Mouse (Mus musculus): Measurements from ENCODE around the gene Prr5l.

The Prr5l gene

DNA sequence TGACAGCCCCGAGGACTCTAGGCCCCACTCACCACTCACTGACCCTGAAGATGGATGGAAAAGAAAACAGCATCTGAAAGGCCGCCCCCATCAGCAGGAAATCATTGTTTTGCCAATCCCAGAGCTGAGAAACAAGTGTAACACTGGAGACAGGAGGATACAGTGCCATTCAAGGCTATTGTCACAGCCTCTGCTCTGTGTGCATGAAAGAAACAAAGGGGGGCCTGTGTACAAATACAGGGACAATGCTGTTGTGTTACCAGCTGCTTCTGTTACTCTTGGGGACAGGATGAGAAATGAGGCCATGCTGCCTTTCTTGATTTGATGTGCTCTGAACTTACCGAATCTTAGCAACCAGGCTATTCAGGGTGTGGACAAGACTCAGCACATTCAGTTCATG is at the start of gene Prr5l:
Gene Prr5l (minus strand): TSS at position 30 of the 400 bp plus-strand sequence.
- no peak for DNase-seq (ENCODE audit: low spot score in 2 of 2)

DNA sequence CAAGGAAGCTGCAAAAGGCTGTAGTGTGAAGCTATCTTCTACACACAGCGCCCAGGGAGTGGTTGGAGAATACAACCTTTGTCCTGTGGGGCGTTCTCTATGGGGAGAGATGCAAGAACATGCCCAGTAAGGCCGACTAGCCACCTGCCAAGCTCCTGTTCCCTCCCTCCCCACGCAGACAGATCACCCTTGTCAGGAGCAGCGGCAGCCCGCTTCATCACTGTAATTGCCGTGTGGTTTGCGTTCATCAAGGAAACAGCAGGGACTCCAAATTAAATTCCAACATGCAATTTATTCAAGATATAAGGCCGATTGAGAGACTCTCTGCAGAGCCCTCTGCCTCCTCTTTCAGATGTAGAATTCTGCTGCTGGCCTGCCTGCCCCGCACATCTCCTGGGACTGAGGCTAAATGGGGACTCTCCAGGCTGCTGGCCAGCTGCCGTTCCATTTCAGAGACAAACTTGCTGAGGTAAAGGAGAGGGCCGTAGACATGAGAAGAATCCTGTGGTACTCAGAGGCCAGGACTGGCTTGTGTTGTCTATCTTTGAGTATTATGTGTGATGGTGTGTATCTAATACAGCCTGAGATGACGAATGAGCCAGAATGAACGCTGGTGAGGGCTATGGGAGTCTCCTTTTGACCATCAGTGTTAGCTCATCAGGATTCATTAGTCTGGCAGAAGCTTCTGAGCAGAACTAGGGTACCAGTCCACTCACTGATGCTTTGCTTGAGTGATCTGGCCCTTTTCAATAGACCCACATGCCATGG is 49.5 kb upstream of the Prr5l start:
- DNase-seq (ENCODE audit: low spot score in 2 of 2): no peak

DNA sequence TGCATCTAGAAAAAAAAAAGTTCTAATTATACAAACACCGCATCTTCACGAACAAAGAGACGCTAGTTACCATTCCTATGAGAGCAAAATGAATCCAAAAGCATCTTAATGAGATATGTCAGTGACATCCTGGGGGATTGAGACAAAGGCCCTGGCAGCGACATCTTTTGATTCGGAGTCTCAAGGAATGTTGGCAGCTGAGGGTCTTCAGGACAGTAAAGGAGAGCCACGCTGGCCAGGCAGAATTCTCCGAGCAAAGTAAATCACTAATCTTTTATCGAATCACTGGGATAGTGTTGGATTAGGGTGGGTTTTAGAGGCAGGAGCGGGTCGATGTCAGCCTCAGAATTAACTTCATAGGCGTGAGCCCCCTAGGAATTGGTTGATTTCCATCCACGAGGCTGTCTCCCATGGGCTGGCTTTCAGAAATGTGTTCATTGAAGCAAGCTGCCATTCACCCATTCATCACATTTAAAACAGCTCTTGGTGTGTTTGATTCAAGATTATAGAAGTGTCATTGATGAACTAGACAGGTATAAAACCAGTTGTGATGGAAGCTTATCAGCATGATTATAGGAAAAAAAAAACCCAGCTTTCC is 42.9 kb upstream of the Prr5l start:
- no peak for DNase-seq (ENCODE audit: low spot score in 2 of 2)

DNA sequence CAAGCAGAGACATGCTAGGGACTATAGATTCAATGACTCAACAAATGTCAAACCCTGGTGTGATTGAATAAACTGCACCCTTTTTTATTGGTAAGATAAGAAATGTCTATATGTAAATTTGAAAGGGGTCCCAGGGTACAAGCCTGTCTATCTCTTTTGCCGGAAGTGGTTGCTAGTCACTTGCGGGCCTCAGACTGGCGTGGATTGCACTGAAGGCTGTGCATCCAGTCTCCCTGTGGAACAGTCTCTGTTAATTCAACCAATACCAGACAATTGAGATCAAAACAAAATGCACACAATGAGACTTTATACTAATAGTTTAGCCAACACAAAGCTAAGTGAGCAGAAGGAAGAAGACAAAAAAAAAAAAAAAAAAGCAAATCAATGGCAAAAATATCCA is 42.4 kb upstream of the Prr5l start:
- no peak for DNase-seq (ENCODE audit: low spot score in 2 of 2)

GRCm38 (mm10) chr2:101923181-101923580 is 40.4 kb upstream of the Prr5l start:
- DNase-seq (ENCODE audit: low spot score in 2 of 2): no peak

DNA sequence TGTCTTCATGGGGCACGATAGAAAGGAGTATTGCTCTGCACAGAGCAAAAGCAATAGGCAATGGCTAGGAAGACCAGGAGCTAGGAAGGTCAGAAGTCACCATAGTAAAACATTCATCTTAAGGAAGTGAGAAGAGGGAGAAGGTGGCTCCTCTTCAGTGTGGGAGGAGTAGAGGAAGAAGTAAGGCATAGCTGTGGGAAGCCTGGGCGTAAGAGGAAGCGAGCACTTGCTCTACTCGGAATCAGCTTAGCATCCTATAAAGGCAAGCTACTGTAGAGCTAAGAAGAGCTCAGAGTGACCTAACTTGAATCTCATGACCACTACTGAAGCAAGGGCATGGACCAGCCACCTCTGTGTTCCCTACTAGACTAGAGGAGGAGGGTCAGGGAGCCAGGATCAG is 39.5 kb upstream of the Prr5l start:
- DNase-seq (ENCODE audit: low spot score in 2 of 2): no peak

DNA sequence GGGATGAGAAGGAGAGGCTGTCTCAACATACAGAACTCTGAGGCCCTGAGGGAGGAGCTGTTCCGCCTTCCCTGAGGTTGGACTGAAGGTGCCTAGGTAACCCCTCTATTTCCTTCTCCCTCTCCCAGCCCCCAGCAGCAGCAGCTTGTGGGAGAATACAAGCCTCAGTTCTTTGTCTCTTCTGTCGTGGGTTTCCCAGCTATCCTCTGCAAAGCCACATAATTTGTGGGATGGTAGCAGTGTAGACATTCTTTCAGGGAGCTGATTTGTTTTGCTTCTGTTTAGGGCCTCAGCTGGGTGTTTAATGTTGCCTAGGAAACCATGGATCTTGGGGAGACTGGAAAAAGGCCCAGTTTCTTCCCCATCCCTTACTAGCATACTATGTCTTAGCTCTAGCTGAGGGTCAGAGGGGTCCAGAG is 37.3 kb upstream of the Prr5l start:
- no peak for DNase-seq (ENCODE audit: low spot score in 2 of 2)

DNA sequence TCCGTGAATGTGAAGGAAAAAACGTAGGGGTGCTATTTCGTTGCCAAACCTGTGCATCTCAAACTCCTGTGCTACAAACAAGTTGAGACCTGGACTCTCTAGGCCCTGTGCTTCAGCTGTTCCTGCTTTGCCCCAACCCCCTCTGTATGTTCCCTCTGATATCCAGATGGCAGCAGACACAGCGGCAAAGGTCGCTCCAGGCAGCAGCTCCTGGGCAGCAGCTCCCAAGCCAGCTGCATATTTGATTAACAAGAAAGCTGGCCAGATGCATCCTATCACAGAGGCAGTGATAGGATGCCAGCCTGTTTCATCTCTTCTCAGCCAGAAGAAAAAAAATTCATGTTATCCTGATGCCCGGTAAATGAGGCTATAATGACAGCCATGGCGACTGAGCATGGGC is 35.7 kb upstream of the Prr5l start:
- no peak for DNase-seq (ENCODE audit: low spot score in 2 of 2)

GRCm38 (mm10) chr2:101909326-101910080 is 26.7 kb upstream of the Prr5l start:
- DNase-seq (ENCODE audit: low spot score in 2 of 2): no peak

- no peak for DNase-seq (ENCODE audit: low spot score in 2 of 2)
Measured at GRCm38 (mm10) chr2:101908773-101909172, 25.9 kb upstream of the Prr5l start.

GRCm38 (mm10) chr2:101907386-101908022 is 24.7 kb upstream of the Prr5l start:
- no peak for DNase-seq (ENCODE audit: low spot score in 2 of 2)

DNA sequence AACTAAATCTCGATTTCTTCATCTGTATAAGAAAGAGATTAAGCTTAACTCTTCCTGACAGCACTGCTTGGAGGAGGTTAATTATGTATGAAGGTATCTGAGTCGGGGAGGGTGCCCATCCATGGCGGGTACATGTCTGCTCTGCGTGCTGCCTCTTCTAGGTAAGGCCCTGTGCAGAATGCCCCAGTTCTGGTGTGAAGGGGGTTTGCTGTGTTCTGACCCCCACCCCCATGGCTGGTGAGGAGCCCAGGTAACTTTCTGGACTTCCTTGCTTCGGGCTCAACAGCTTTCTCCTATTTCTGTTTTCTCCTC is 23.5 kb upstream of the Prr5l start:
- no peak for DNase-seq (ENCODE audit: low spot score in 2 of 2)

DNA sequence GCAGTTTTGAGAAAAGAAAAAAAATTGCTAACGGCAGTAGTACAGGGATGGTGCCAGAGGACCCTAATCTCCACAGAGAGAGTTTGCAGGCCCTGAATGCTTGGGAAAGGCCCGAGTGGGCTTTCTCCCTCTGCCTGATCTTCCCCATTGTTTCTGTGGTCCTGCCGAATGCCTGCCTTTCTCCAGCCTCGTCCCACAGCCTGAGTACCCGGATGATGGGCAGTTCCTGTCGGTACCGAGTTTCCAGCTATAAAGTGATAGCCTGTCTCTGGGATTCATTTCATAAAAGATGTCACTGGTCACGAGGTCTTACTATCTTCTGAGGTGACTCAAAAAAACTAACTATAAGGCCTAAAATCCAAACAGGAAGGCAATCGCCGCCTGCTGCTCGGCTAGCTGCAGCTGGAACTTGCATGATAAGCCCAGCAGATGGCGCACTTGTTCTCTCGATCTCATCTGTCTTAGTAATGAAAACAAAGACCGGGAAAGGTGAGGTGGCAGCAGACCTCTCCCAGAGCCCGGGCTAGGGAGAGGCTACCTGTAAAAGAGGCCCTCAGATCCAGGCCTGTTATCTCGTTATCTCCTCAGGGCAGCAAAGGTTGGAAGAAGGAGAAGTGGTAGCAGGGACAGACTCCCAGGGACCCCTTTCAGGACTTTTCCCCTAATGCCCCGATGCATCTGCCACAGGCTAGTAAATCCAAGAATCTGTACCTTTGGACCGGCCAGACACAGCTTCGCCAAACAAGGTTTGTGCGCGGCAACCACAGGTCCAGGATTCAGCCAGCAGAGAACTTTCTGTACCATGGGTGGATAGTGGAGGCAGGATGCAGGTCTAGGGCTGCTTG is 22.9 kb upstream of the Prr5l start:
- DNase-seq (ENCODE audit: low spot score in 2 of 2): peak; percentile 39 to 78

GRCm38 (mm10) chr2:101902196-101902595 is 19.4 kb upstream of the Prr5l start:
- no peak for DNase-seq (ENCODE audit: low spot score in 2 of 2)

DNA sequence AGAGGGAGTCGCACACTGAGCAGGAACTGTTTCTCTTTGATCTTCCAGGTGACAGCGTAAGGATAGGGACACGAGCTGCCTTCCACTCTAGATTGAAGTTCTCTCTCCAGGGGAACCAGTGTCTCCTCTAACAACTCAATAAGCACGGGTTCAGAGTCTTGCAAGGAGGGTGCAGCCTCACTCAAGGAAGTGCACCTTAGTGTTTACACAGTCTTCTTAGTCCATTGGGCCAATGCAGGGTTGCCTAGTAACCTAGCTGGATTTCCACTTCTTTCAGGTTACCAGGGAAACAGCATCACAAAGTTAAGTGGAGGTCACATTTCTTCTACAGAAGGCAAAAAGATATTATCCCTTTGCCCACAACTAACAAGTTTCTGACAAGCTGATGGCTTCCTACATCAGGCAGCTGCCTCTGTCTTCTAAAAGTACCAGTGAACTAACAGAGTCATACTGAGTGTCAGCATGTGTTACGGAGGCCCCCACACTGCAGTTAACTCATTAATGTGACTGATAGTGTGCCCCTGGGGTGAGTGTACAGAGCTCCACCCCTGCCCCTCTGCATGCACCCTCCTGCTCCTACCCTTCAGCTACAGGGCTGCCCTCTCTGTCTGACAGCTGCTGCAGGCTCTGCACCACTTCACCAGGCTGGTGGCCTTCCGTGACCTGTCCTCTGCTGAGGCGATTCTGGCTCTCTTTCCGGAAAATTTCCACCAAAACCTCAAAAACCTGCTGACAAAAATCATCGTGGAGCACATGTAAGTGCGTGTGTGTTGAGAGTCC is 13.8 kb upstream of the Prr5l start:
- no peak for DNase-seq (ENCODE audit: low spot score in 2 of 2)

- no peak for DNase-seq (ENCODE audit: low spot score in 2 of 2)
Measured at GRCm38 (mm10) chr2:101894126-101894525, 11.3 kb upstream of the Prr5l start.

DNA sequence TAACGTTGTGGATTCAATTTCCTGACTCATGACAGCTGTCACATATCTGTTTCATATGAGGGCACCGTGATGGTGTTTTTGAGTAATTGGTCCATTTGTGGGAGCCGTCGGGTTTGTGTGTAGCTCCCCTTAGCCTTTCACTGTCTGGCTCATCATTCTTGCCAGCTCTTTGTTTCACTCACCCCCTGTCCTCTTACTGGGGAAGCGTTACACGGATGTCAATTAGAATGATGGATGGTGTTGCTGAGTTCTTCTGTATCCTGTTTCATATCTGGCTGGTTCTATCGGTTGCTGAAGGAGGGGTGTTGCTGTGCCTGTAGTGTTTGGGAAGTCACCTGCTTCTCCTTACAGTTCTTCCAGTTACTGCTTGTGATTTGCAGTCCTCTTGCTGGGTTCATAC is 8.3 kb upstream of the Prr5l start:
- no peak for DNase-seq (ENCODE audit: low spot score in 2 of 2)

GRCm38 (mm10) chr2:101888886-101889285 is 6.1 kb upstream of the Prr5l start:
- DNase-seq (ENCODE audit: low spot score in 2 of 2): no peak

DNA sequence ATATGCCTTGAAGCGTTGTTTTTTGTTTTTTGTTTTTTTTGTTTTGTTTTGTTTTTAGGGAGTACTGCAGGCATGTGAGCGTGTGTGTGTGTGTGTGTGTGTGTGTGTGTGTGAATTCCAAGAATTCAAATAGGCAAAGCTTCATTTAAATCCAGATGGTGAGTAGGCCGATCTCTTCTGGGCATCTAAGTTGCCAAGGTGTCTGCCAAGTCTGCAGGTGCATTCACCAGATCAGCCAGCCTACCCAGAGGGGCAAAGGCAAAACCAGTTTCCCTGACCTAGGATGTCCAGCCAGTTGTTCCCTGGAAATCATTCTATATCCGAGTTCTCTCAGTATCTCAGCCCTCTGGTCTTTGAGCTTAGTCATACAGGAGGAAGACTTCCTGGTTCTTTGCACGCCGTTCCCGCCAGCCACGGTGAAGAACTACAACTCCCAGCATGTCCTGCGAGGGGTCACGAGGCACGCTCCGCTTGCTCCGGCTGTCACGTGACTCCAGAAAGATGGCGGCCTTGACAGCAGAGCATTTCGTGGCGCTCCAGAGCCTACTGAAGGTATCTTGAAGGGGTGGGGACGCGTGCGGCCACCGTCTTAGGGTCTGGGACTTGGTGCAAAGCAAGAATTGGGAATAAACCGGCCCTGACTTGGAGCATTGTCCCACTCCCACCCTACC is 3.1 kb upstream of the Prr5l start, which contains the start of gene Commd9:
Gene Commd9 (plus strand): TSS at position 480 of the 671 bp plus-strand sequence.
- peak; percentile 78 to 95 for DNase-seq (ENCODE audit: low spot score in 2 of 2)

DNA sequence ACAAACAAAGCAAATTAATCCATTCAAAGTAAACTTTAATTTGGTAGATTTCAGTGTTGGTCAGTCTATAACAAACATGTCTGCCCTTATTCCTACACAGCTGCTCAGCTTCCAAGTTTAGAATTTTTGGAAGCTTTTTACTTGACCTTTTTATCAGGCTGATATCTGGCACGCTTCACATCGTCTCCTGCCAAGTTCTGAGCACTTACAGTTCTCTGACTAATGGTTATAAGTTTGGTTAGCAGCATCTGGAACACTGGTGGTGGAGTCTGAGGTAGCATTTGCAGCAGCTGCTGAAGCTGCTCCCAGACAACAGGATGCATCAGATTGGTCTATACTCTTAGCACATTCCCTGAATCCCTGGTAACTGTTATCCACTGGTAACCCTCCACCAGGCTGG is 1.5 kb upstream of the Prr5l start:
- no peak for DNase-seq (ENCODE audit: low spot score in 2 of 2)

All from spleen, postnatal 10 days (tissue).